Mouse (Mus musculus): ENCODE results near the gene Sirt3.

- no peak for TF ChIP-seq CTCF (IDR thresholded peaks at IDR 0.05; ENCODE audit: extremely low read depth, insufficient read depth, insufficient read length, insufficient replicate concordance)
- no peak for TF ChIP-seq POLR2A (IDR thresholded peaks at IDR 0.05; ENCODE audit: low read depth, low read length)
Measured at GRCm38 (mm10) chr7:140848591-140848990, 33.5 kb downstream of the Sirt3 start.

Data from spleen, adult 2 months (tissue).